Mouse (Mus musculus): ENCODE results near the gene Sntg2. TPM values are rescaled to one million over a fixed set of nuclear protein-coding genes. Genes with fewer than 3 reads are reported as not detected.

Sntg2 gene
- polyA plus RNA-seq, 1 experiment from 2014 or later: 1.8 TPM

DNA sequence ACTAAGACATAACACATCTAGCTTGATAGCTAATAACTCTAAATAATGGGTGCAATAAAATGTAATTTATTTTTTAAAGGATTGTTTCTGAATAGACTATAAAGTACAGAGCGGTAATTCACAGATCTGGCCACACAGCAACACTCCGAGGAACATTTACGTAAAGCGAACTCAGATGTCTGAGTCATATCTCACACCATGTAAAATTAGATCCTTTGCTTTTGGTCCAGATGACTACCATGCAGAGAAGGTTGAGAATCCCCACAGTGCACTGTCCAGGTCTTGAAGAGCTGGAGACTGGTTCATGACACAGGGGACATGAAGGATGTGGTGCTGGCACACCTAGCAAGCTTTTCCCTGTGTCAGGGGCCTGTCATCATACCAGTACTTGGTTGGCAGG, 145.2 kb downstream of the Sntg2 start:
- H3K9ac ChIP-seq (replicated peaks): no peak overlapping the region
- no peaks in the 10 kb centered on the region for H3K9me3 ChIP-seq
- no peaks in the 10 kb centered on the region for H3K4me1 ChIP-seq
- H3K36me3 ChIP-seq: no peaks in the 10 kb centered on the region
- no peak overlapping the region for H3K4me2 ChIP-seq (replicated peaks)
- ATAC-seq (ENCODE audit: low FRiP score, low read depth): no peak
- H3K27ac ChIP-seq (replicated peaks): no peak overlapping the region
- 97% methylated on average over 4 of the region's 4 CpGs for WGBS
- H3K4me3 ChIP-seq: no peak overlapping the region
- 0 out of 2 replicates have a peak, but pooled peaks cover 5% of the 10 kb centered on the region for H3K27me3 ChIP-seq

DNA sequence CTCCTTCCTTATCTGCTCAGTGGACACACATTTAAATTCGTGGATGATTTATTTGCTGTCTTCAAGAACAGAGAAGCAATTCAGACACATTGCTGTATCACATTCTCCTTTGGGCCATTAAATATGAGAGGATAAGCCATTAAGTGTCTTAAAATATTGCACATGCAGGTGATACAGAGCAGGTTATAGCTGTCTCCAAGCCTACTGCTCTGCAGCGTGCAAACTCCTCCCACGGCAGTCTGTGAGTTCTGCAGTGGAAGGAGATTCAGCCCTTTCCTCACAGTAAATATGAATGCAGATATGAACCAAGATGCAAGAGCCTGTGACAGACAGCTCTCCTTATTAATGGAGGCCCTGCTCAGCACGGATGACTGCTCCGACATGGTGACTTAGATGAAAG, 146.9 kb downstream of the Sntg2 start:
- WGBS: 89% methylated on average over 5 of the region's 5 CpGs
- H3K4me3 ChIP-seq: no peak overlapping the region
- H3K36me3 ChIP-seq: no peaks in the 10 kb centered on the region
- no peaks in the 10 kb centered on the region for H3K9me3 ChIP-seq
- H3K27me3 ChIP-seq: no peaks in the 10 kb centered on the region
- H3K27ac ChIP-seq (replicated peaks): no peak overlapping the region
- H3K9ac ChIP-seq (replicated peaks): no peak overlapping the region
- no peak for ATAC-seq (ENCODE audit: low FRiP score, low read depth)
- H3K4me2 ChIP-seq (replicated peaks): no peak overlapping the region
- no peaks in the 10 kb centered on the region for H3K4me1 ChIP-seq

GRCm38 (mm10) chr12:30216762-30217441, 156.3 kb downstream of the Sntg2 start:
- Histone ChIP-seq H3K27me3 (no peaks in the 10 kb centered on the region), H3K4me1 (no peaks in the 10 kb centered on the region), H3K4me2 (replicated peaks) (no peak overlapping the region), H3K27ac (replicated peaks) (no peak overlapping the region), H3K36me3 (no peaks in the 10 kb centered on the region), H3K4me3 (no peak overlapping the region), H3K9me3 (no peaks in the 10 kb centered on the region), H3K9ac (replicated peaks) (no peak overlapping the region)
- ATAC-seq (ENCODE audit: low FRiP score, low read depth): no peak
- WGBS: 81% methylated on average over 6 of the region's 6 CpGs

- H3K36me3 ChIP-seq: no peaks in the 10 kb centered on the region
- no peaks in the 10 kb centered on the region for H3K4me1 ChIP-seq
- no peak overlapping the region for H3K4me2 ChIP-seq (replicated peaks)
- no peak overlapping the region for H3K4me3 ChIP-seq
- ATAC-seq (ENCODE audit: low FRiP score, low read depth): no peak
- H3K9ac ChIP-seq (replicated peaks): no peak overlapping the region
- no peak overlapping the region for H3K27ac ChIP-seq (replicated peaks)
- H3K27me3 ChIP-seq: no peaks in the 10 kb centered on the region
- WGBS: 93% methylated on average over 2 of the region's 2 CpGs
- no peaks in the 10 kb centered on the region for H3K9me3 ChIP-seq
These were observed 158.4 kb downstream of the Sntg2 start for GRCm38 (mm10) chr12:30214761-30215160.

DNA sequence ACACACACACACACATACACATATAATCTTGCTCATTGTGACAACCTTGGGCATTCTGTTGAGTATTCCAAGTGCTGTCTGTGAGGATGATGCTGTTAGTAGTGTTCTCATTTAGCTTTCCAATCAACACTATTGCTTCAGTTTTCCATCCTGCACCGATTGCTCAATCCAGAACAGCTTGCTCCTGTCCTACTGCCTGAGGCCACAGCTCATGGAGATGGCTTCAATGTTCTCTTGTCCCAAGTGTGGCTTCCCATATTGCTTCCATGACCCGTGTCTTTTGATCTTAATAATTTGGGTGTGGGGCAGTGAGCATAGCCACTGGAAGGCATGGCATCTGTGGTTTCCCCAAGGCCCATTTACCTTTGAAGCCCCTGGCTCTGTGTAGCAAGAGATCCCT, 162.8 kb downstream of the Sntg2 start:
- Histone ChIP-seq H3K4me2 (replicated peaks) (no peak overlapping the region), H3K36me3 (no peaks in the 10 kb centered on the region), H3K9ac (replicated peaks) (no peak overlapping the region), H3K4me1 (no peaks in the 10 kb centered on the region), H3K9me3 (no peaks in the 10 kb centered on the region), H3K27me3 (no peaks in the 10 kb centered on the region), H3K4me3 (no peak overlapping the region), H3K27ac (replicated peaks) (no peak overlapping the region)
- 89% methylated on average over 2 of the region's 2 CpGs for WGBS
- ATAC-seq (ENCODE audit: low FRiP score, low read depth): no peak

- H3K27me3 ChIP-seq: no peaks in the 10 kb centered on the region
These were observed 164.6 kb downstream of the Sntg2 start for GRCm38 (mm10) chr12:30208527-30208926.

GRCm38 (mm10) chr12:30208087-30208486, 165.1 kb downstream of the Sntg2 start:
- no peaks in the 10 kb centered on the region for H3K27me3 ChIP-seq
- H3K4me1 ChIP-seq: no peaks in the 10 kb centered on the region
- H3K4me2 ChIP-seq (replicated peaks): no peak overlapping the region
- H3K27ac ChIP-seq (replicated peaks): no peak overlapping the region
- no peak overlapping the region for H3K9ac ChIP-seq (replicated peaks)
- no peaks in the 10 kb centered on the region for H3K9me3 ChIP-seq
- ATAC-seq (ENCODE audit: low FRiP score, low read depth): no peak
- WGBS: 81% methylated on average over 5 of the region's 5 CpGs
- H3K4me3 ChIP-seq: no peak overlapping the region
- no peaks in the 10 kb centered on the region for H3K36me3 ChIP-seq

More at GRCm38 (mm10) chr12:30208527-30208926, 164.6 kb downstream of the Sntg2 start:
- H3K4me3 ChIP-seq: no peak overlapping the region
- H3K4me1 ChIP-seq: no peaks in the 10 kb centered on the region
- no peak overlapping the region for H3K27ac ChIP-seq (replicated peaks)
- no peaks in the 10 kb centered on the region for H3K36me3 ChIP-seq
- no peaks in the 10 kb centered on the region for H3K9me3 ChIP-seq
- ATAC-seq (ENCODE audit: low FRiP score, low read depth): no peak
- H3K9ac ChIP-seq (replicated peaks): no peak overlapping the region
- 63% methylated on average over 2 of the region's 2 CpGs for WGBS
- no peak overlapping the region for H3K4me2 ChIP-seq (replicated peaks)

DNA sequence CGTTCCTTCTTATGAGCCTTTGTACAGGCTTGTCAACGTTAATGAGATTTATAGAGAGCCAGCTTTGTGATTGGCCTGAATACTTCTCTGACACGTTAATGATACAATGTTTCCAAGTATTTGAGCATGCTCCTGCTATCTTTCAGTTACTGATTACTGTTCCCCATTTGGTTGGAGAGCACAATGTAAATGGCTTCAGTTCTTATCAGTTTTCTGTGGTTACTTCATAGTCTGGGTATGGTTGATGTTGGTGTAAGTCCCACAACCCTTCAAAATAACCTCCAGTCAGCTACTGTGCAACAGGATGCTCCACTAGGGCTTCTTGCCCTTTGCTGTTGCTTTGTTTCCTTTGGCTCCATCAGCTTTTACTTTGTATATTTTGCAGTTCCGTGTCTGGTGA, 168.7 kb downstream of the Sntg2 start:
- Histone ChIP-seq H3K9ac (replicated peaks) (no peak overlapping the region), H3K27me3 (no peaks in the 10 kb centered on the region), H3K9me3 (no peaks in the 10 kb centered on the region), H3K4me1 (no peaks in the 10 kb centered on the region), H3K4me2 (replicated peaks) (no peak overlapping the region), H3K27ac (replicated peaks) (no peak overlapping the region), H3K4me3 (no peak overlapping the region), H3K36me3 (no peaks in the 10 kb centered on the region)
- WGBS: 86% methylated on average over 4 of the region's 4 CpGs
- ATAC-seq (ENCODE audit: low FRiP score, low read depth): no peak

- H3K4me2 ChIP-seq (replicated peaks): no peak overlapping the region
- no peaks in the 10 kb centered on the region for H3K36me3 ChIP-seq
- H3K27ac ChIP-seq (replicated peaks): no peak overlapping the region
- no peaks in the 10 kb centered on the region for H3K4me1 ChIP-seq
- no peak for ATAC-seq (ENCODE audit: low FRiP score, low read depth)
- no peaks in the 10 kb centered on the region for H3K9me3 ChIP-seq
- no peak overlapping the region for H3K9ac ChIP-seq (replicated peaks)
- 85% methylated on average over 1 of the region's 1 CpGs for WGBS
- H3K4me3 ChIP-seq: no peak overlapping the region
- H3K27me3 ChIP-seq: no peaks in the 10 kb centered on the region
These were observed 170.4 kb downstream of the Sntg2 start for GRCm38 (mm10) chr12:30202763-30203162.

GRCm38 (mm10) chr12:30201031-30201430, 172.1 kb downstream of the Sntg2 start:
- H3K9me3 ChIP-seq: no peaks in the 10 kb centered on the region
- WGBS: 86% methylated on average over 5 of the region's 5 CpGs
- ATAC-seq (ENCODE audit: low FRiP score, low read depth): no peak

GRCm38 (mm10) chr12:30200621-30201020, 172.6 kb downstream of the Sntg2 start:
- Histone ChIP-seq H3K4me2 (replicated peaks) (no peak overlapping the region), H3K27me3 (no peaks in the 10 kb centered on the region), H3K36me3 (no peaks in the 10 kb centered on the region), H3K9me3 (no peaks in the 10 kb centered on the region), H3K9ac (replicated peaks) (no peak overlapping the region), H3K4me3 (no peak overlapping the region), H3K27ac (replicated peaks) (no peak overlapping the region), H3K4me1 (no peaks in the 10 kb centered on the region)
- no peak for ATAC-seq (ENCODE audit: low FRiP score, low read depth)
- 84% methylated on average over 7 of the region's 7 CpGs for whole genome bisulfite sequencing

More at GRCm38 (mm10) chr12:30201031-30201430, 172.1 kb downstream of the Sntg2 start:
- H3K36me3 ChIP-seq: no peaks in the 10 kb centered on the region
- no peak overlapping the region for H3K4me3 ChIP-seq
- H3K9ac ChIP-seq (replicated peaks): no peak overlapping the region
- no peak overlapping the region for H3K27ac ChIP-seq (replicated peaks)
- no peak overlapping the region for H3K4me2 ChIP-seq (replicated peaks)
- H3K4me1 ChIP-seq: no peaks in the 10 kb centered on the region
- no peaks in the 10 kb centered on the region for H3K27me3 ChIP-seq

DNA sequence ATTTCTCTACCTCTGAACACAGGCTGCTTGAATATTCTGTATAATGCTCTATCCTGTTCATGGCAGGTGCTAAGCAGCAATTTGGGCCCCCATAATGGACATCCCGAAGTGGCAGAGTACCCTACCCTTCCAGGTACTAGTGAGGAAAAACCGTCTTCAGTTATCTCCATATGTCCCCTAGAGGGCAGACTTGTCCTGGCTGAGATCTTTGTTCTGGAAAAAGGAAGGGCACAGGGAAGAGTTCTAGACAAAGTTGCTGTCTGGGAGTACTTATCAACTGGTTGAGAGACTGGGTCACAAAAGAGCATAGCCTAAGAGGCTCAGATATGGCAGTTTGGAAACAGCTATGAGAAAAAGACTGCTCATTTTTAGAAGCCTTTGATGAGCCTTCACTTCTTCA, 173.4 kb downstream of the Sntg2 start:
- Histone ChIP-seq H3K4me1 (no peaks in the 10 kb centered on the region), H3K27ac (replicated peaks) (no peak overlapping the region), H3K4me2 (replicated peaks) (no peak overlapping the region), H3K4me3 (no peak overlapping the region), H3K27me3 (no peaks in the 10 kb centered on the region), H3K9ac (replicated peaks) (no peak overlapping the region), H3K36me3 (no peaks in the 10 kb centered on the region), H3K9me3 (no peaks in the 10 kb centered on the region)
- peak; percentile 38; the same call in 1 of the 2 replicates for ATAC-seq (ENCODE audit: low FRiP score, low read depth)
- WGBS: 29% methylated on average over 2 of the region's 2 CpGs

GRCm38 (mm10) chr12:30198250-30198649, 174.9 kb downstream of the Sntg2 start:
- Histone ChIP-seq H3K9me3 (no peaks in the 10 kb centered on the region), H3K4me3 (no peak overlapping the region), H3K9ac (replicated peaks) (no peak overlapping the region), H3K27ac (replicated peaks) (no peak overlapping the region), H3K4me1 (no peaks in the 10 kb centered on the region), H3K4me2 (replicated peaks) (no peak overlapping the region), H3K27me3 (no peaks in the 10 kb centered on the region), H3K36me3 (no peaks in the 10 kb centered on the region)
- WGBS: 84% methylated on average over 1 of the region's 1 CpGs
- ATAC-seq (ENCODE audit: low FRiP score, low read depth): no peak
